Mouse (Mus musculus) brain, adult 2 months (tissue): ENCODE results near the gene Exo5.

Source experiments
- DNase-seq: peaks from one replicate; pipeline ENCODE4 v3.0.0; 2011; ENCODE audit warnings: low read depth, low spot score

The Exo5 gene

GRCm38 (mm10) chr4:120905644-120906043, 19.2 kb downstream of the Exo5 start:
- DNase-seq, result no peak

GRCm38 (mm10) chr4:120904533-120904932, 20.3 kb downstream of the Exo5 start:
- DNase-seq, result peak; percentile 67

GRCm38 (mm10) chr4:120895810-120896584, 28.8 kb downstream of the Exo5 start:
- DNase-seq, result peak; percentile 61

GRCm38 (mm10) chr4:120895226-120895625, 29.6 kb downstream of the Exo5 start:
- no peak for DNase-seq

- peak; percentile 29 for DNase-seq
These were observed 30.2 kb downstream of the Exo5 start for GRCm38 (mm10) chr4:120894584-120894983.

- DNase-seq, result peak; percentile 91
These were observed 31.0 kb downstream of the Exo5 start for GRCm38 (mm10) chr4:120893656-120894401.

- no peak for DNase-seq
These were observed 32.3 kb downstream of the Exo5 start for GRCm38 (mm10) chr4:120892516-120892915.

GRCm38 (mm10) chr4:120891960-120892359, 32.9 kb downstream of the Exo5 start:
- DNase-seq, result no peak

GRCm38 (mm10) chr4:120890754-120891440, 33.9 kb downstream of the Exo5 start:
- DNase-seq, result peak; percentile 98

- no peak for DNase-seq
These were observed 35.9 kb downstream of the Exo5 start for GRCm38 (mm10) chr4:120888884-120889283.

- peak; percentile 76 for DNase-seq
These were observed 37.3 kb downstream of the Exo5 start for GRCm38 (mm10) chr4:120887381-120888112.

- no peak for DNase-seq
These were observed 38.0 kb downstream of the Exo5 start for GRCm38 (mm10) chr4:120886811-120887210.

GRCm38 (mm10) chr4:120886131-120886530, 38.7 kb downstream of the Exo5 start:
- DNase-seq, result no peak

GRCm38 (mm10) chr4:120885208-120886120, 39.4 kb downstream of the Exo5 start:
- no peak for DNase-seq

- peak; percentile 93 for DNase-seq
These were observed 42.7 kb downstream of the Exo5 start for GRCm38 (mm10) chr4:120882002-120882625.

GRCm38 (mm10) chr4:120880731-120881432, 43.9 kb downstream of the Exo5 start:
- peak; percentile 79 for DNase-seq

GRCm38 (mm10) chr4:120879386-120879785, 45.4 kb downstream of the Exo5 start:
- no peak for DNase-seq

- DNase-seq, result peak; percentile 86
These were observed 46.1 kb downstream of the Exo5 start for GRCm38 (mm10) chr4:120878728-120879127.

GRCm38 (mm10) chr4:120875961-120876360, 48.9 kb downstream of the Exo5 start:
- peak; percentile 55 for DNase-seq
